Mouse (Mus musculus): ENCODE measurements at regions not wholly inside any gene's neighbourhood (a gene's known extent, or its start where the extent isn't known, plus 50 kb on each side); places are given as distances from the start of the nearest gene placed in this dataset.

DNA sequence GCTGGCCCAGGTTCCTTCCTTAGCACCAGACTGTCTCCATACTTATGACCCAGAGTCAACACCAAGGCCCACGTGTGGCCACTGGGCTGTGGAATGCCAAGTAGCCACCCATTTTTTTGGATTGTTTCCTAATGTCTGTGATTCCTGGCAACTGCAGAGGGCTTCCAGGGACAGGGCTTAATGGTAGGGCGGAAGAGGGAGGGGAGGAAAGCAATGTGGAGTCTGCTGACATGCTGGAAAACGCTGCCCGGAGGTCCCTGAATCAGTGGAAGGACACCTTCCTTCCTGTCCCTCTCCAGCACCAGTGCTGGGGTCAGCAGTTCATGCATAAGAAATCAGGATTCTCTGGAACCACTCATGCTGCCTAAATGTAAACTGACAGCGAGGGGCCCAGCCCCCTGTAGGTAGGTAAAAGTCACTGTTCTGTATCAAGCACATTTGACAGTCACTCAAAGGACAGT is 90.8 kb downstream of the Iyd start:
- intact Hi-C loops (cut with DNase I), result no loop called here
- DNase-seq, result peak in 1 of 2 experiments; percentile 24

DNA sequence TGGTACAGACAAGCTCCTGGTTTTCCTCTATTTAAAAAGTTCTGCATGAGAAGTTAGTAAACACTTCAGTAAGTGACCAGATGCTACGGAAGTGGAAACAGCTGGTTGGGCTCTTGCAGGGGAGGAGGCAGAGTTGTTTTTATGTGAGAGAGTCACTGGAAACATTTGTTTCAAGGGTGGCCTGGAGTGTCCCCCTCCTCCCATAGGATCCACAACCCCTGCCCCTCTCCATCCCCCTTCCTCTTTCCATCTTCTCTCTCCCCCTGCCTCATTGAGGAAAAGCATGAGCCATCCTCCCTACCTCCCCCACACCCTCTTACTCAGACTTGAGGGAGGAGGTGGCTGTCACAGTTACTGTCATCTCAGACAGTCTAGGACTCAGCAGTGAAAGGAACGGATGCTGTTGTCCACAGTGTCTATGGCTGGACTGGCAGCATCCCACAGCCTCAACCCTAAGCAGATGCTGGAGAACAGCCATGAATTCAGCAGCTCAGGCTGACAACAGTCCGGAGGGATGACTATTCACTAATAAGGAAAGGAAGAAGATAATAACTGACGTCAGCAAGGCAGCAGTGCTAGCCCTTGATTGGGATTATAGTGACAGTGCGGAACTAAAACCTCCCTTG is 93.9 kb downstream of the Iyd start:
- peak in 1 of 2 experiments; percentile 30 for DNase-seq
- intact Hi-C loops (cut with DNase I), result no loop called here

DNA sequence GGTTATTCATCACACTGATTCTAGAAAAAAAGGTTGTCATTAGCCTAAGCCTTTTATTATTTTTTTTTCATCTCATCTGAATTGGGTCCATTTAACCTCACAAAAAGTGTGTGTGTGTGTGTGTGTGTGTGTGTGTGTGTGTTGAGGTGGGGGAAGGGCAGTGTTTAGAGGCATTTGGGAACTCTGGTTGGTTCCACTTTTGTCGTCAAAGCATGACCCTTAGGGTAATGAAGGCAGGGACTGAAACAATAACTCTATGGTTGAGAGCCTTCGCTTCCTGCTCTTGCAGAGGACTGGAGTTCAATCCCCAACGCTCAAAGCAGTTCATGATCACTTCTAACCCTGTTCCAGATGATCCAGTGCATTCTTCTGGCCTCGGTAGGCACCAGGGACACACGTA is 96.1 kb upstream of the Plekhg1 start:
- intact Hi-C loops (cut with DNase I), result no loop called here
- no peak for DNase-seq

DNA sequence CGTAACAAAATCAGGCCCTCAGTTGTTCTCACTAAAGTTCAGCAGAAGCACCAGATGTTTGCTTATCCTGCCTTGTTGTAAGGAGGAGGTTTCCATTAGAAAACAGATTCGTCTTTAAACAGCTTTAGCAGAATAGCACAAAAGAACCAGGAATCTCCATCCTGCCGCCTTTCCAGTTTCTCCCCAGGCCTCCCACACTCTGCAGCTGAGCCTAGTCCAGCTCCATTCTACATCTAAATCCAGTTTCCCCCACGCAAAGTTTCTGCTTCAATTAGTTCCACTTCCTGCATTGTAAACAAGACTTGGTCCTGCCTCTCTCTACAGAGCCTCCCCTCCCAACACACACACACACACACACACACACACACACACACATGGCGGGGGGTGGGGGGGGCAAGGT is 95.1 kb upstream of the Plekhg1 start:
- DNase-seq, result no peak
- intact Hi-C loops (cut with DNase I), result no loop called here

DNA sequence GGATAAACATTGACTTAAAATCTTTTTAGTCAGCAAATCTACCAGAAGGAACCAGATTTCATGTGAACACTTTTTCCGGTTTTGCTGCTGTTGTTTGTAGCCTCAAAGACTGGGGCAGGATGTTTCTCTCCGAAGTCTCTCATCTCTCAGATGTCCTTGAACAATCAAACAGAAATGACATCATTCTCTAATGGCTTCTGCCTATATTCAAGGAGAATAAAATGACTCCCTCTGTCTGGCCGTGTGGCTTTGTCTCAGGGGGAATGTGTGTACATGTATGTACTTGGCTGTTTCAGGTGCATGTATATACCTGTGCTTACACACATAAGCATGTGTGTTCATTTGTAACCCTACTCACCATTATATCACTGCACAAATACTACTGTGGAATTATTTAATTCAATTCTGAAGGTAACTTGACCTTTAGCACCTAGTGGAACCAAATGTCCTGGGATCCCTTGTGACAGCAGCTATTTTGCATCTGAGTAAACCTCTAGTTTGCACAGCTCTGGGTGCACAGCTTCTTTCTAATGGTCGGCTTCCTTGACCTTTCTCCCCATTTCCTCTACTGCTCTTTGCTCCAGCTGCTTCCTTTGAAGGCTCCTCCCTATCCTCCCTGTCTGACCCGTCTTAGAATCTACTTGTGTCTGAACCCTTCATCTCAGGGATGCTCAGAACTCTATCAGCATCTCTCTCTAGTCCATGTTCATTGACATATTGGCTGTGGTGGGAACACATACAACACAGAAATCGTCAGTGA is 93.8 kb upstream of the Plekhg1 start:
- DNase-seq, result no peak
- intact Hi-C loops (cut with DNase I), result no loop called here

DNA sequence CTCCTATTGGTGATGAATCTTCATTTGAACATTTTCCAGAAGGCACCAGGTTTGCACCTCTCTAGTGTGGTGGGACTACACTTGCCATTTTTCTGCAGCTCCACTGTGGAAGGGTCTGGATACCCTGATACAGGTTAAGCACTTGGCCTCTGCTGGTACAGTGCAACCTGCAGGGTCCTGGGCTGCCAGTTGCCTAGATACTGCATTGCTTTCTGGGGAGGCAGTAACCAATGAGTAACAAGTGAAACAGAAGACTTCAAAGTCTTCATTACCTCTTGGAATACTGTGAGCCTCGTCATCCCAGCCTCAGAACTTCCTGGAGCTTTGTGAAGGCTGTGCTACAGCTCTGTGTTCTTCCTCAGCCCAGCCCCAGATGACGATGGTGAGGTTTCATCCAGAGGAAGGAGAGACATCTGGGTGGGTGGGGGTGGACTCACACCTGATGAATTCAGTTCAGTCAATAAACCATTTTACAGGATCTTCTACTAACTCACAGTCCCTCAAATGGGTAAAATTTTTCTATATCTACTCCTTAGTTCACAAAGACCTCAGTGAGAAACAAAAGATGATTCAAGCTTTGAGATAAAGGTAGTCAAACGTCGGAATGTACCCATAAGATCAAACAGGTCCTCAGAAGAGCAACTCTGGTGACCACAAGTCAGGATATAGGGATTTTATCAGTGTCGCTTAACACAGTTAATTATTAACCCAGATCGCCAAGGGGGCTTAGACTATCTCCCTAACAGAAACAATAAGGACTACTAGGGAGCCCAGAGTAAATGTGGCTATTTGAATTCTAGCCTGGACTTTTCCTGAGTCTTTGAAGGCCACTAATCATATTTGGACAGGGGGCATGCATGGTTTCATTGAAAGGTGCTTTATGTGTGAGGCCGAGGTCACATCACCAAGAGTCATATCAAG is 92.1 kb upstream of the Plekhg1 start:
- intact Hi-C loops (cut with DNase I), result no loop called here
- no peak for DNase-seq

DNA sequence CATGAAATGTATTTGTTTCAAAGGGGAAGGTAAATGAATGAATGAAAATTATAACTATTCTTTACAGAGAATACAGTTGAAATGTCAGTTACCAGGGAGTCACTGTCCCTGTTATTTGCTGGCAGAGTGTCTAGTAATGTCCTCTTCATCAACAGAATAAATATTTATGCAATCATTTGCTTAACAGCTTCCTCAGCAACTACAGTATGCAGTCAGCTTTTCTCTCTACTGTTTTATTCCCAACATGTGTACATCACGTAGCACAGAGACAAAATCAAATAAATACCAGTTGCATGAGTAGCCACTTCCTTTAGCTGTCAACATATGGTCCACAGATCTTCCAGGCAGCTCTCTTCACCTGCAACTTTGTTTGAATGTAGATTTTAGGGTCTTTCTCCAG is 90.2 kb upstream of the Plekhg1 start:
- no peak for DNase-seq
- intact Hi-C loops (cut with DNase I), result no loop called here

DNA sequence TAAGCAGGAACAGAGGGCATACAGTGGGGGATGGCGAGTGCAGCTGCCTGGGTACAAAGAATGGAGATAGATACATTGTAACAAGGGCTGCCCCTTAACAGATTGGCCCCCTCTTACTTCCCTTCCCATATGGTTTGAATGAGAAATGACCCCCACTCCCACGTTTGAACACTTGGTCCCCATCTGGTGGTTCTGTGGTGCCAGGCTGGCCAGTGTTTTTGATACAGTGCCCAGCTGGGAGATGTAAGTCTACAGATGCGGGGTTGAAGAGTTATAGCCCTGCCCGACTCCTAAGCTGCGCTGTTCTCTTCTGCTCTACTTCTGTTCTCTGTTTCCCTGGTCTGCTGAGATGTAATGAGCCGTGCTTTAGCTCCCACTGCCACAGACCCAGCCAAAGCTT is 89.6 kb upstream of the Plekhg1 start:
- DNase-seq, result no peak
- intact Hi-C loops (cut with DNase I), result no loop called here

DNA sequence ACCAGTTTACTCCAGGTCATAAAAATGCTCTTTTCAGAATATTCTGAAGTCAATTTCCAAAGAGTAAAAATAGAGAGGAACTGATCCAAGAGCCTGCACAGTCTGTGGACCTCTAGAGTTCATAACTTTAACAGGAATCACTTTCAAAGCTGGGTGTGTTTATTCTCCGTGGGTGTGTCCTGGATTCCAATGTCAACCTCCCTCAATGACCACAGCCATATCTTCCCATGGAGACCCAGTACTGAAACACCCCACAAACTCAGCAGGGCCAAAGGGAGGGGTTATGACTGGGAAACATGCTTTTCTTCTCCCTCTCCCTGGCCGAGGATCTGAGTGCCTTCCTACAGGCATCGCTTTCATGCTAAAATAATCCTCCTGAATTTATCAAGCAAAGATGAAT is 87.6 kb upstream of the Plekhg1 start:
- DNase-seq, result no peak
- intact Hi-C loops (cut with DNase I), result no loop called here

DNA sequence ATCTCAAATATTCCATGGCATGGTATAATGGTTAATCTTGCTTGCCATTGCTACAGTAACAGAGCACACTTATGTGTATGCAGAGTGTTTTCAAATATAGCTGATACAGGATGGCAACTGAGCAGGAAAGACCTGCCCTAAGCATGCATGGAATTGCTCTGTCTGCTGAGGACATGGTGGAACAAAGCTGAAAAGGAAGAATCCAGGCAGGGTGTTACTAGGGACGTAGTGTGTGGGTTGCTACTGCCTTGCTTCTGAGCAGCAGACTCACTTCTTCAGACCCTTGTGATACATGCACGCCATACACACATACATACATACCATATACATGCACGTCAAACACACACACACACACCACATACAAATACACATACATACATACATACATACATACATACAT is 84.1 kb upstream of the Plekhg1 start:
- no peak for DNase-seq
- intact Hi-C loops (cut with DNase I), result no loop called here

DNA sequence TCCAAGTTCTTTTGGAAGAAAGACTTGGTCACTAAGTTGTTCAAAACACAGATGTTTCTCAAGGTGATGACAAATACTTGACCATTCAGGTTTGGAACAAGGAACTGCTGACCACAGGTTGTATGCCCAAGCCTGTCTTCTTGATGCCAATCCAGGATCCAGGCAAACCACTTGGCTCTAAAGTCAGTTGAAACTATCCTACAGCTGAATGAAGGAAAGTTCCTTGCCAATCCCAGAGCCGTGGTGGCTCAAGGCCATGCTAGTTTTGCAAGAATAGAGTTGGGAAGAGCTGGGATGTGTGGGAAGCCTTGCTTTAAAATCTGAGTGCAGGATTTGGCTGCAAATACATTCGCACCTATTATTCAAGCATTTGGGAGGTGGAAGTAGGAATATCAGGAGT is 78.0 kb upstream of the Plekhg1 start:
- intact Hi-C loops (cut with DNase I), result no loop called here
- no peak for DNase-seq

DNA sequence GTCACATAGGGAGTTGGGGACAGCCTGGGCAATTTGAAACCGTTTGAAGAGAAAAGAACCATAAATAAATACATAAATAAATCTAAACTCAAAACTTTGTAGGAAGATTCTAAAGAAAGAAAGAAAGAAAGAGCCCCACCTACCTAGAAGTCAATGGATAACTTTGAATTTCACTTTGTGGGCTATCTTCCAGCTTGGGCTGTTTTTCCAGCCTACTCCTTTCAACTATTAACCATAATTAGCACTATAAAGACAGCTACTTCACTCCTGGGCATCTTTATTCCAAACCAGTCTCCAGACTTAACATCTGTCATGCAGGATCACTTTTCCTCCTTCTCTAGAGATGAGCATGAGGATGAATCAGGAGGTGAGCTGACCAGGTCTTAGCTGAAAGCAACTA is 77.6 kb upstream of the Plekhg1 start:
- intact Hi-C loops (cut with DNase I), result no loop called here
- no peak for DNase-seq

DNA sequence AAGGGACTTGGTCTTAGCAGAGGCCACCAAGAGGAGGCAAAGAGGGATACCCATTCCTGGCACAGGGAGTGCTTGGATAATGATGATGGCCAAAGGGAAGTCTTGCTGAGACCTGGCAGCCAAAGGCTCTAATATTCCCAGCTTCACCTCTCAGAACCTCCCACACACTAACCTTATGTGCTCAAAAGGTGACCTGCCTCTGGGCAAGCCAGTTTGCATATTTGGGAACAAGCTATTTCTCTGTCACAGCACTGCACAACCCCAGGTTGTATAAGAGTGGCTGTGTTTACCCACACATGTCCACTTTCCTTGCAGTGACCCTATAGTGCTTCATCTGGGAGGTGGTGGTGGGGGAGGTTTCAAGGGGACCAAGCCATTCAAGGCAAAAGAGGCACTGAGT is 76.9 kb upstream of the Plekhg1 start:
- no peak for DNase-seq
- intact Hi-C loops (cut with DNase I), result no loop called here

DNA sequence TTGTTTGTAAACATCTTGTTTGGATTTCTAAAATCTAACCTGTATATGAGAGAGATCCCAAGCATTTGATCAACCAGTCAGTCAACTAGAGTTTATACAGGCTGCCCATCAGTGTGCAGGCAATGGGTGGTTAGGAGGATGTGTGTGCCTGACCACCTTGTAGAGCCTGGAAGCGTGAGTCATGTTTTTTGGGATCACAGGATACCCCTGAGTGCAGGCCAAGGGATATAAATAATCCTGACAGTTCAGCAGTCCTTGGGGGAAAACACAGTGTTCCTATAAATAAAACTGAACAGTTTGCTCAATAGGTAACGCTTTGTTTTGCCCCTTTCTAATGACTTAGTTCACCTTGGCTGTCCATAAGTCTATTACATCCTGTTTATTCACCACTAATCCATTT is 55.7 kb upstream of the Plekhg1 start:
- DNase-seq, result peak in 1 of 2 experiments; percentile 17
- intact Hi-C loops (cut with DNase I), result no loop called here
